Mouse (Mus musculus): ENCODE data around the gene Chmp4b. TPM values are rescaled to one million over a fixed set of nuclear protein-coding genes. Genes with fewer than 3 reads are reported as not detected.

Chmp4b gene
- polyA plus RNA-seq, 1 experiment from 2014 or later = 35.4 TPM

DNA sequence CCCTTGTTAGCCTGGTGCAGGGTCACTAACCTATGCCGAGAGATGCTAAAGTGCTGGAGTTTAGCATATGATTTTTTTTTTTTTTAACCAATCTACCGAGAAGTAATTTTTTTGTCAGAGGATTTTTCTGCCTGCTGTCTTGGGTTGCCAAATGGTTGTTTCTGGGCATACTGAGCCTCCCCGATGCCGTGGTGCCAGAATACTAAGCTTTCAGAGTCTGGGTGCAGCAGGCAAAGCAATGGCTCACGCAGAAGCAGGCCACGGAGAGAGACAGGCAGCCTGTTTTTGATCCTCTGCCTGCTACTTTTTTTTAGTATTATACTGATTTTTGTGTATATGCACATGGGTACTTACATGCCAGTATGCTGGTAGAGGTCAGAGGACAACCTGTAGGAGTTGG is 29.4 kb downstream of the Chmp4b start:
- no peak for DNase-seq (ENCODE audit: low spot score)

DNA sequence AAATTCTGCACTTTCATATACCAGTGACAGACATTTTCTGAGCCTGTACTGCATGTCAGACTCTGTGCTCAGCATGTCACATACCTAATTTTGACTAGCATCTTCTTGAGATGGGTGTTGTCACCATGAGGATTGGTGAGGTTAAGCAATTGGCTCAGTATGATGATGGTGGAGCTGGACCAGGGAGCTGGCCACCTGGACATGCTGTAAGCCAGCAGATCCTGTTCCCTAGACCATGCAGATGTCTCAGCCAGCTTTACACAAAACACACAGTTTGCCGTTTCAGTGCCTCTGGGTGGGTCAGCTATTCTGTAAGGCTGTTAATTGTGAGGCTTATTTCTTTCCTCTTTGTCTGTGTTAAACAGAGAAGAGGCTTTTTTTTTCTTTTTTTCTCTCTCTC is 31.2 kb downstream of the Chmp4b start:
- no peak for DNase-seq (ENCODE audit: low spot score)

DNA sequence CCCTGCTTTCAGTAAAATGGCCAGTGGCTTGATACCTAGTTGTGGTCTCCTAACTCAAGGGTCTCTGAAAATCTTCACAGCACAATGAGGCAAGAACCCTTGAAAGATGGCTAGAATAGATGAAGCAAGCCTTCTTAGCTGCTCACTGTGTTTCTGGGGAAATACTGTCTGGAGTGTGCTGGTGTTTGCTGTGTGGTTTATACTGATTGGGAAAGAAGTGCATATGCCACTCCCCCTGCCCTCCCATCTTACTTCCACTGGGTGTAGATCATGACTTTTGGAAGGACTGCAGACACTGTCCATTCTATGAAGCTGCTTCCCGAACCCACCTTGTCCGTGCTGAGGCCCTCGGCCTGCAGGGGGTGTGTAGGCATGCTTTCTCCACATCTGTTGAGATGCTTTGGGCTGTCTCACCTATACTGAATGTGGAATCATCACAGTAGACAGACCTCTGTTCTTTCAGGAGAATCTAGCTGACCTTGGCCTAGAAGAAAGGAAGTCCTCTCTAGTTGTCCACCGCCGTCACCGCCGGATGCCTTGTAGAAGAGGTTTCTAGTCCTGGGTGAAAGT is 33.5 kb downstream of the Chmp4b start:
- DNase-seq (ENCODE audit: low spot score) = no peak

DNA sequence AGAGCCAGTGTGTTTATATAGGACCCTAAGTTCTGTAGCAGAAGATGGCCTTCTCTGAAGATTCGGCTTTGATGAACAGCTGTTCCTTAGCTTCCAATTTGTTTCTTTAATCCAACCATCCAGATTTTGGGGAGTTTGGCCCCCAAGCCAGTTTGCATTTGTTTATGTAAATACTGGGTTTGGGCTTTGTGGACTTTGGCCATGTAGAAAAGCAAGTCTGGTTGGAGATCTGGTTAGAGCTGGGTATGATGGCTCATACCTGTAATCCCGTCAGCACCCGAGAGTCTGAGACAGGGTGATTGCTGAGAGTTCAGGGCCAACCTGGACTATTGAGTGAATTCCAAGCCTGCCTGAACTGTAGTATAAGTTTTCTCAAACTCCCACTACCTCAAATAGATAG is 34.3 kb downstream of the Chmp4b start:
- no peak for DNase-seq (ENCODE audit: low spot score)

DNA sequence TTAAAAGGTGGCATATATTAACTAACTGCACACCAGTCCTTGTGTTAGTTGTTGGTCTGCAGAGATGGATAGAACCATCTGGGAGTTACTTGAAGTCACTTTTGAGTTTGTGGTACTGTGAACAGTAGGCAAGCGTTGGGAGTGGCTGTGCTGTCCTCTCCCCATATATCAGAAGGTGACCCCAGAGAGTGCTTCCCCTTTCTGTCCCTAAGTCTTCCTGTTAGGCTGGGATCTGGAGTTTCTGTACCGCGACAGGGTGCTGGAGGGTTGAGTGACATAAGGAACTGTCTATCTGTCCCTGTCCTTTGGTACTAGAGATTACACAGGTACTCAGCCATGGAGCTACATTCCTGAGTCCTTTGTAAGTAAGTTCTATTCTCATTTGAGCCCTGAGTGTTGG is 35.3 kb downstream of the Chmp4b start:
- DNase-seq (ENCODE audit: low spot score) = no peak

DNA sequence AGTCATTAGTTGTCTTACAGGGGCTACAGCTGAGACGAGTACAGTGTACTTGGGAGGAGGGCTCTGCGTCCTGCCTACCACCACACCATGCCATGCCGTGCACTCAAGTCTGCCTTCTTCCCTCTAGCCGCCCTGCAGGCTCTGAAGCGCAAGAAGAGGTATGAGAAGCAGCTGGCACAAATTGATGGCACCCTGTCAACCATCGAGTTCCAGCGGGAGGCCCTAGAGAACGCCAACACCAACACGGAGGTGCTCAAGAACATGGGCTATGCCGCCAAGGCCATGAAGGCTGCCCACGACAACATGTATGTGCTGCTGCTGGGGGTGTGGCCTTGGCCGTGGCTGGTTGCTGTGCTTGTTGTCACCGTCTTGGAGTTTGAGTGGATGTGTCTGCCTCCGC is 37.9 kb downstream of the Chmp4b start:
- no peak for DNase-seq (ENCODE audit: low spot score)

DNA sequence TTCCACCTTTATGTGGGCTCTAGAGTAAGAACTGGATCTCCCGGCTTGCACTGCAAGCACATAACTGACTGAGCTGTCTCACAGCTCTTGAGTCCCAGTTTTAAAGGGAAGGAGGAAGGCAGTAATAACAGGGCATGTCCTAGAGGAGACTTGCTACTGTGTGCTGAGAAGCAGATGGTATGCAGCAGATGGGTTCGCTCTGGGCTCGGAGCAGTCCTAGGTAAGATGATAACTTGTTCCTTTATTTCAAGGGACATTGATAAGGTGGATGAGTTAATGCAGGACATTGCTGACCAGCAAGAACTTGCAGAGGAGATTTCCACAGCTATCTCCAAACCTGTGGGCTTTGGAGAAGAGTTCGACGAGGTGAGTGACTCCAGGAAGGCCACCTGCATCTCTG is 39.5 kb downstream of the Chmp4b start:
- DNase-seq (ENCODE audit: low spot score) = no peak

DNA sequence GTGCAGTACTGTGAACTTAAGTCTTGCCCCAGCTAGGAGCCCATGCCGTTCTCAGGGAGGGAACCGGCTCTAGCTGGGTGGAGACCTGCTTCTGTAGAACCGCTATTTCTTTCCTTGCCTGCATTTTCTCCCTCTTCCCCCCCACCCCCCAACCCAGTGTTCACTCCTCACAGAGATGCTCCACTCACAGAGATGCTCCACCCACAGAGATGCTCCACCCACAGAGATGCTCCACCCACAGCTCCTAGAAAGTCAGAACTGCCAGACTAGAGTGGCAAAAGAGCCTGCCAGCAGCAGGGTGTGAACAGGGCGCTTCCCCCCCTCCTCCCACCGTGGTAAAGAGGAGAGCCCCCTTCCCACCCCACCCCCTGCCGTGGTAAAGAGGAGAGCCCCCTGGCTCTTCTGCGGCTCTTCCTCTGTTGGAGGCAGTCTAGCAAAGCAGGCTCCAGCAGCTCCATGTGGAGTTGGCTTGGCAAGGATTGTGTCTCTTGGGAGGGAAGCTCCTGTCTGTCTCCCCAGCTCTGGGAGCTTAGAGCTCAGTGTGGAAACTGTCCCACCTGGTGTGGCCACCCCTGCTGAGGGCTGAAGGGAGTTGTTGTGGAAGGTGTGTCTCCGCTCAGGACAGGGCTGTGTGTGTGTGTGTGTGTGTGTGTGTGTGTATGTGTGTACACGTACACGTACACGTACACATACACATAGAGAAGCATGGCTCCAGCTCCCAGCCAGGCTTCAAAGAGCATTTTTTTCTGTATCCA is 41.9 kb downstream of the Chmp4b start:
- no peak for DNase-seq (ENCODE audit: low spot score)

DNA sequence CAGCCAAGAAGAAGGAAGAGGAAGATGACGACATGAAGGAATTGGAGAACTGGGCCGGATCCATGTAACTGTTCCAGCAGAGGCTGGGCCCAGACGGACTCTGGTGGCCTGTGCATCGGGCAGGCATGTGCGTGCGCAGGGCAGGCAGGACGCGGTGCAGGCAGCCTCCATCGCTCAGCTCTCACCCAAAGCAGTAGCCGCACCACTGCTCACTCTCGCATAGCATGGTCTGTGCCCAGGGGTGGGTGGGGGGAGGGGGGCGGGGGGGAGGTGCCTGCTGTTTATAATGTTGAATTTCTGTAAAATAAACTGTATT is 42.4 kb downstream of the Chmp4b start:
- DNase-seq (ENCODE audit: low spot score) = no peak

DNA sequence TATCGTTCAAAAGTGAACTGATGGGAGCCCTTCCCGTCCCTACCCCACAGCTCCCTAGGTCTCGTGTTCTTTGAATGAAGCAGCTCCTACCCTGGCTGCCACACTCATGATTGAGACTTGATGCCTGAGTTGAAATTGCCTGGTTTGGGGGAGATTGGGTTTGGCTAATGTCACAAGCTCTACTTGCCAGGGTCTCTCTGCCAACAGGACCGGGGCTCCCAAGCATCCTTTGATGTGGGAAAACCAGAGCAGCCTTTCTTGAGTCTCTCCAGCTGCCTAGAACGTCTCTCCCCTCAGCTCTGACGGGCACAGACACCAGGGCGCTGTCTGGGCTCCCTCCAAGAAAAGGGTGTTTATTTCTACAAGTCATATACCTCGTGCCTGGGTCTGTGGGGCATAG is 44.2 kb downstream of the Chmp4b start:
- peak; percentile 16 for DNase-seq (ENCODE audit: low spot score)

DNA sequence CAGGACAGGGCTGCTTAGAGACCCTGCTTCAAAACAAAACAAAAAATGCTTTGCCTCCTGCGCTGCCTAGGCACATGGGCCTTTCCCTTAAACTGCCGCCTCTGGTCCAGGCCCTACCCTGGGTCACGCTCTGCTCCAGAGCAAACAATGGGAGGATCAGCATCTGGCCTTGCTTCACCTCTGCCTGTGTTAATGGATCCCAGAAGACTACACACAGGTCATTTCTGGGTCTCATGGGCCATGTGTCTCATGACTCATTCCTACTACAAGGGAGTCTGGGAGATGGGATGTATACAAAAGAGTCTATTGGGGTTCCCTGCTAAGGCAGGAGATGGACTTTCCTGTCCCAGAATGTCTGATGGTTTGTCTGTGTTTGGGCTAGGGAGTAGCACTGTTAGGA is 45.2 kb downstream of the Chmp4b start:
- no peak for DNase-seq (ENCODE audit: low spot score)

DNA sequence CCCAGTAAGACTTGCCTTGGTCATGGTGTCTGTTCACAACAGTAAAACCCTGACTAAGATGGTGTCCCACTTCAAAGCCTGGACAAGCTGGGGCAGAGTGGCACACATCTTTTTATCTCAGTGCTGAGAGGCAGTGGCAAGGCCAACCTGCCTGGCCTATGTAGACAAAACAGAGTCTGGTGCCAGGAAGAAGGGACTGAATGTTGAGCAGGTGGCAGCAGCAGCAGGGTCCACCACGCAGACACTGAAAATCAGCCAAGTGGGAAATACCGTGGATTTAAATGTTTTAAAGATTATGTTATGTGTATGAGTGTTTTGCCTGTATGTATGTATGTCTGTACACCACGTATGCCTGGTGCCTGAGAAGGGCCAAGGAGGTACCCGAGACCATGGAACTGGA is 47.9 kb downstream of the Chmp4b start:
- no peak for DNase-seq (ENCODE audit: low spot score)

DNA sequence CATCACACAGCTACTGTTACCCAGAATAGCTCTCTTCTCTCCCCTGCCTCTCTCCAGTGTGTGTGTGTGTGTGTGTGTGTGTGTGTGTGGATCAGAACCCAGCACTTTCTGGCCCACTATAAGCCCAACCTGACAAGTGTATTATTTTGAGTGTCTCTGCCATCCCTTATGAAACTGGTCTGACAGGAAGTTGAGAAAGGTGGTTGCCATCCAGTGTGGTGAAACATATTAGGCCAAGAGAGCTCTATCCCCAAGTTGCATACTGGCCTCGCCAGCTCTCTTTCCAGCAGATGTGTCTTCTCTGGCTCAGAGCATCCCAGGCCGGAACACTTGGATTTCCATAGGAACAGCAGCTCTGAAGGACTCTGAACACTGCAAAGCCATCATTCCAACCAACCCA is 48.7 kb downstream of the Chmp4b start:
- no peak for DNase-seq (ENCODE audit: low spot score)

DNA sequence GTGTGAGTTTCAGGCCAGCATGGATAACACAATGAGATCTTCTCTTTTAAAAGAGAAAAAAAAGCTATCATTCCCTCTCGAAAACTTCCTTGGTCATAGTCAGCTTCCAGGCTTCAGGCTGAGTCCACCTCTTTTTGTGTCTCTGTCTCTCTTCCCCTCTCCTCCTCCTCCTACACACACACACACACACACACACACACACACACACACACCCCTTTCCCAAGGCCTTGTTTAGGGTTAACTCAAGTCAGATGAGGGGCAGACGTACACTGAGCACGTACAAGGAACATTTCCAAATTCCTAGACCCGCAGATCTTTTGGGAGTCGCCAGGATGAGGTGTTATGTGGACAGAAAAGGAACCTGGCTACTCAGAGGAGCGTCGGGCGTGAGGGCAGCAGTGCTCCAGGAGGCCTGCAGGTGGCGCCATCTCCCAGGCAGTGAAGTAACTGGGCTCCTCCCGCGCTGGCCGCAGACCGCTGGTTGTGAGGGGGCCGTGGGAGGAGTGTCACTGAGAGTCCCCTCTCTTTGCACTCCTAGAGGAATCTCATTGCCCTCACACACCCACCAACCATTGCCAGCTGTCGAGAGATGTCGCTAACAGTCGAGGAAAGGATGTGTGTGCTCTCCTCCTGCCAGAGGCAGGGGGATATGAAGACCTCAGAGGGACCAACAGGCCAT is 51.3 kb downstream of the Chmp4b start:
- DNase-seq (ENCODE audit: low spot score) = peak; percentile 69

DNA sequence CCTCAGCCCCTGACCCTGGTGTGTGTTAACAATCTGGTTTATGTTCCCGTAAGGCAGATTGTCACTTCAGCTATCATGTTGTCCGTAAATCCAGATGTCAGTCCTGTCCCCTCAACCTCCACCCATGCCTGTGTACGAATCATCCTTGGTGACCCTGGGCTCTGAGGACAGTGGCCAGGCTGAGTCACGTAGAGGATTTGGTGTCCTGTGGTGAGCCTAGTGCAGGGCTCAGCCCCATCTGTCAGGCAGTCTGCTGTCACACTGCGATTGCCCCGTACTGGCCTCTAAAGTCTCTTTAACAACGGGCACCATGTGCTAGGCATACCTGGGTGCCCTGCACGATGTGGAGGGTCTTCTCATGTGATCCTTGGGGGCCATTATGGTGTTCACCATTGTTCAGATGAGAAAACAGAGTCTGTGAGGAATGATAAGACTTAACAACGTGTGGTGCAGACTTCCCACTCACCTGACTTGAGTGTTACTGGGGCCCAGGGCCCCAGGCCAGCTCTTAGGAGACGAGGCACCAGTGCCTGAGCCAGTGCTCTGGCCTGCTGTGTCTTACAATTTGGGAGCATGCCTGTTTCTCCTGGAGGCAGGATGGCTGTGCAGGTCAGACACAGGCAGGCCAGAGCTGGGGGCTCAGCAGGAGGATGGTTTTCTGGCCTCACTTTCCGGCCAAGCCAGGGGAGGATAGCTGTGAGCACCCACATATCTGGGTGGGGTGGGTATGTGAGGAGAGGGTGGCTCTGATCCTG is 55.2 kb downstream of the Chmp4b start:
- DNase-seq (ENCODE audit: low spot score) = no peak

DNA sequence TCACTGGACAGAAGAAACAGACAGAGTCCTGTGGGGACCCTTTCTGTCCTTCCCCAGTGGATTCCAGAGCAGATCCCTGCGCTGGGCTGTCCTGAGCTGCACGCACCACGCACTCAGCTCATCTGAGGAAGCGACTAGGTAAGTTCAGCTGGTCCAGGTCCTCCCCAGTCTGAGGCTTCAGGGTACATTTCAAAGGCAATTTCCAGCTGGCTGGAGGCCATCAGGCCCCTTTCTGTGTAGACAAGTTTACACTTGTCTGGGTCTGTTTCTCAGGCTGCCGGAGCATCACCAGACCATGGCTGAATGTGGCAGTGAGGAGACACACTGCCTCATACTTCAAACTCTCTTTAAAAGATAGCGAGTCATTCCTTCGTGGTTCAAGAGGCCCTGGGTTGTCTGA is 55.8 kb downstream of the Chmp4b start:
- DNase-seq (ENCODE audit: low spot score) = no peak

DNA sequence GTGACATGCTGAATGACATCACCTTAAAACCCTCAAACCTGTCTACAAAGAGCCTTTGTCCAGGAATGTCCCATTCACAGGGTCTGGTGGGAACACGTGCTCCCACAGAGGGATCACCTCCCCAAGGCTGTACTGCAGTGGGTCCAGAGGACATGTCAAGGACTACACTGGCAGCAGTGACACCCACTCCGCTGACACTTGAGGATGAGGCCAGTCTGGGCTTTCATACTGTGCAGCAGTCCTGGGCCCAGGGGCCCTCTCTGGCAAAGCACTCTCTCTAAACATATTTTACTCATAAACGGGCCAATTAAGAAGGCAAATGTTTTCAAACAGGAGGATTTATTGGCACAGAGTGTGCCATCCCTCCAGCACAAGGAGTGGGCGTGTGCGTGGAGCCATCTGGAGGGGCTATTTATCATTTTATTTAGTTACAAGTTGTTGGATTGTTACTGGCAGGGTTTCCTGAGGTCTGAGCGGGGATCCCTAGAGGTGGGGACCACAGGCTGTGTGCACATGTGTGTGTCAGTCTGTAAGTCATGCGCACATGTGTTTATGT is 56.4 kb downstream of the Chmp4b start:
- no peak for DNase-seq (ENCODE audit: low spot score)

DNA sequence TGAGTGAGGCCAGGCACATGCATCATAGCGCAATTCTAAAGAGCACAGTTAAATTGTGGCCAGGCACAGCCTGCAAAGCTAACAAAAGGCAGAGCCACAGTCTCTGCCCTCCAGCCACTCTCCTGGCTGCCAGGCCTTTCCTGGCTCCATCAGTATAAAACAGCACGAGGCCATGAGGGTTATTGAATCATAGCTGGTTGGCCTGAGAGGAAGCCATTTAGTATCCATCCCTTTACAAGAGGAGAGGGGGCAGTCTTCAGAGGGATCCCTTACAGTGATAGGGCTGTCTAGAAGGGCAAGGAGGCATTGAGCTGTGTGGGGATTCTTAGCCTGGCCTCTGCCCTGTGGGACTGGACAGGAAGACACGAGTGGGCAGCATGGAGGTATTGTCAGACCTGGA is 60.2 kb downstream of the Chmp4b start:
- no peak for DNase-seq (ENCODE audit: low spot score)

DNA sequence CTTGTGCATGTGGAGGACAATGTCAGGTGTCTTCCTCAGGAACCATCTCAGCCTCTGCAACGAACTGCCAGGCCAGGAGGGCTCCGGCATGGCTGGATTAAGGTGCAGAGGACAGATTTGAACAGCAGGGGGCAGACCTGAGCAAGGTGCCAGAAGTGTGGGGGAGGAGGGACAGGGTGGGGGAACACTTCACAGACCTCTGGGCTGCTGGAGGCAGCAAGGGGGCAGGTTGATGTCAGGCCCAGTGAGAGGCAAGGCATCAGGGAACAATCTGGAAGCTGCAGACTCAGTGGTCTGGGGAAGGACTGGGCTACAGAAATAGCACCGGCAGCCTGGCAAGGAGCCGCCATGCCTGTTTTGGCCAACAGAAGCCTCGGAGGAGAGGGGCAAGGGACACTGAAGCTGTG is 60.8 kb downstream of the Chmp4b start:
- DNase-seq (ENCODE audit: low spot score) = peak; percentile 67

DNA sequence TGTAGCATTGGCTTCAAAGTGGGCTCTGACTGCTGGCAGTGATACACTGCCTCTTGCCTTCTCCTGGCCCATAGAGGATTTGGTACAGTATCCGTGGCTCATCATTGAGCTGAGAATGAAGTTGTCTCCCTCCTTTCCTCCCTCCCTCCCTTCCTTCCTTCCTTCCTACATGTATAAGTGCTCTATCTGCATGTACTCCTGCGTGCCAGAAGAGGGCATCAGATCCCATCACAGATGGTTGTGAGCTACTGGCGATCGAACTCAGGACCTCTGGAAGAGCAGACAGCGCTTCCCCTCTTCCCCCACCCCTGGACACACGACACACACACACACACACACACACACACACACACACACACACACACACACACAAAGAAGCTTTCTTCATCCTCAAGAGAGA is 61.6 kb downstream of the Chmp4b start:
- DNase-seq (ENCODE audit: low spot score) = peak; percentile 28

DNA sequence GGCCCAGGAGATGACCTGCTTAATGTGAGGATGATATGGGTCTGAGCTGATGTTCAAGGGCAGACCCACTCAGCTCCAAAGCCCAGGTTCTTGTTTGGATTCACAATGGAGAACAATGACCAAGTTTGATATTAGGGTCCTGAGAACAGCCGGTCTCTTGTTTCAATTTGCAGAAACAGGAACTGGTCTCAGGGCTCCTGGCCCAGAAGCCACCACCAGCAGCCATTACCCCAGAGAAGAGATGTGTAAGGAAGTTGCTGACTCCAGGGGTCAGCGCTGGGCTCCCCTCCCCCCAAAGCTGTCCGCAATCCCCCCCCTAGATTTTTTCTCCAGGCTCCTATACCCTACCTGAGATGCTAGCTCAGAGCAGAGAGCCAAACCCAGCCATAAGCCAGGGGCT is 62.5 kb downstream of the Chmp4b start:
- DNase-seq (ENCODE audit: low spot score) = no peak

DNA sequence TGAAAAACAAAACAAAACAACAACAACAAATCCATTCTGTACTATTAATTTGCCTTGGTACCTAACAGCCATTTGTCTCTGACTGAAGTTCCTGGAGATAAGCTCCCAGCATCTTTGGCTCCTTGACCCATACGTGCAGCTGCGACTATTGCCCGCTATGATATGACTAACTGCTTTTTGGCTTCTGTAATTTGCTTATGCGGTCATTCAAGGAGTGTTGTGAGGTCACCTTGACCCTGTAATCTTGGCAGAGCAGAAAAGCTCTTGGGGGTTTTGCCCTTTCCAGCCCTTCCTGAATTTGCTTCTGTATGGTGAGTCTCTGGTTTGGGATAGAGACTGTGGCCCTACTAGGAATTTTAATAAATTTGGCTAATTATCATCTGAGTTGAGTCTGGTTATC is 65.1 kb downstream of the Chmp4b start:
- no peak for DNase-seq (ENCODE audit: low spot score)
